Mouse (Mus musculus) lung, adult 2 months (tissue): ENCODE measurements around the gene Id2. TPM values are rescaled to one million over a fixed set of nuclear protein-coding genes. Genes with fewer than 3 reads are reported as not detected.

Experiments used
- DNase-seq: peaks from one replicate; pipeline ENCODE4 v3.0.0; 2022
- H3K4me1 ChIP-seq: fragments of 200-500 bp; 2 replicates; pipeline ENCODE4 v1.6.1; 2011; ENCODE audit warnings: low read length; ENCODE audit not compliant: control insufficient read depth, insufficient read depth
- H3K4me3 ChIP-seq: fragments of 200-500 bp; replicated peaks from 2 replicates; pipeline ENCODE3; 2011; ENCODE audit warnings: low read depth, mild to moderate bottlenecking, control low read depth, low read length; ENCODE audit errors: extremely low read depth
- CTCF ChIP-seq: fragments of 200-500 bp; IDR thresholded peaks from 2 replicates; pipeline ENCODE4 v1.5.1; 2011; ENCODE audit warnings: mild to moderate bottlenecking, low read length, control low read depth; ENCODE audit not compliant: insufficient read depth
- POLR2A ChIP-seq: fragments of 200-500 bp; IDR thresholded peaks from 2 replicates; pipeline ENCODE4 v1.6.1; 2011; ENCODE audit warnings: low read depth, mild to moderate bottlenecking, control low read depth, low read length, borderline replicate concordance; ENCODE audit errors: extremely low read depth
- WGBS: fragments of 180-500 bp; shearing (Covaris S2); methylation state at CpG from one replicate; pipeline ENCODE4 v1.1.7; 2018; 5-methylcytosine and 5-hydroxymethylcytosine counted together
- polyA plus RNA-seq: library from polyadenylated mRNA; depleted of rRNA; stranded (reverse); fragments of >200 nt; gene quantifications from 2 replicates; pipeline ENCODE4 v1.2.3, GENCODE M21; 2012; rRNA removed

Id2 gene
- polyA plus RNA-seq, 1 experiment = 130 TPM

- Histone ChIP-seq H3K4me3 (no peak overlapping the region), H3K4me1 (no peaks in the 10 kb centered on the region; the same call in 1 of the 2 replicates)
- DNase-seq = no peak
- 73% methylated on average over 9 of the region's 9 CpGs for WGBS
- TF ChIP-seq CTCF = no peak
- no peak for TF ChIP-seq POLR2A
These were observed 37.3 kb downstream of the Id2 start for GRCm38 (mm10) chr12:25059487-25060200.

GRCm38 (mm10) chr12:25054963-25055362 lies 42.0 kb downstream of the Id2 start:
- no peak for DNase-seq
- TF ChIP-seq CTCF (no peak), POLR2A (no peak)
- 70% methylated on average over 4 of the region's 4 CpGs for WGBS
- H3K4me1 ChIP-seq = no peaks in the 10 kb centered on the region; the same call in 1 of the 2 replicates
- no peak overlapping the region for H3K4me3 ChIP-seq

GRCm38 (mm10) chr12:25054511-25054910 lies 42.4 kb downstream of the Id2 start:
- WGBS = 70% methylated on average over 7 of the region's 7 CpGs
- no peak for DNase-seq
- TF ChIP-seq POLR2A (no peak), CTCF (no peak)
- Histone ChIP-seq H3K4me1 (no peaks in the 10 kb centered on the region; the same call in 1 of the 2 replicates), H3K4me3 (no peak overlapping the region)

- 30% methylated on average over 5 of the region's 5 CpGs for WGBS
- no peaks in the 10 kb centered on the region for H3K4me1 ChIP-seq
- no peak for DNase-seq
- H3K4me3 ChIP-seq = no peak overlapping the region
- TF ChIP-seq CTCF = no peak
- TF ChIP-seq POLR2A = no peak
These were observed 47.7 kb downstream of the Id2 start for GRCm38 (mm10) chr12:25049253-25049652.

GRCm38 (mm10) chr12:25044579-25044978 lies 52.4 kb downstream of the Id2 start:
- H3K4me1 ChIP-seq = no peaks in the 10 kb centered on the region
- DNase-seq = no peak
- 86% methylated on average over 4 of the region's 4 CpGs for WGBS
- no peak for TF ChIP-seq POLR2A
- TF ChIP-seq CTCF = no peak
- H3K4me3 ChIP-seq = no peak overlapping the region

GRCm38 (mm10) chr12:25044056-25044455 lies 52.9 kb downstream of the Id2 start:
- Histone ChIP-seq H3K4me3 (no peak overlapping the region), H3K4me1 (no peaks in the 10 kb centered on the region)
- no peak for DNase-seq
- WGBS = 88% methylated on average over 2 of the region's 2 CpGs
- no peak for TF ChIP-seq POLR2A
- TF ChIP-seq CTCF = no peak

Other genes starting within 250 kb of the Id2 start
- 37.8 and 56.5 TPM in 2 replicates for gene Kidins220, start 122.2 kb downstream of the Id2 start, polyA plus RNA-seq